Mouse (Mus musculus): ENCODE results near the gene Klhdc8b.

The Klhdc8b gene

DNA sequence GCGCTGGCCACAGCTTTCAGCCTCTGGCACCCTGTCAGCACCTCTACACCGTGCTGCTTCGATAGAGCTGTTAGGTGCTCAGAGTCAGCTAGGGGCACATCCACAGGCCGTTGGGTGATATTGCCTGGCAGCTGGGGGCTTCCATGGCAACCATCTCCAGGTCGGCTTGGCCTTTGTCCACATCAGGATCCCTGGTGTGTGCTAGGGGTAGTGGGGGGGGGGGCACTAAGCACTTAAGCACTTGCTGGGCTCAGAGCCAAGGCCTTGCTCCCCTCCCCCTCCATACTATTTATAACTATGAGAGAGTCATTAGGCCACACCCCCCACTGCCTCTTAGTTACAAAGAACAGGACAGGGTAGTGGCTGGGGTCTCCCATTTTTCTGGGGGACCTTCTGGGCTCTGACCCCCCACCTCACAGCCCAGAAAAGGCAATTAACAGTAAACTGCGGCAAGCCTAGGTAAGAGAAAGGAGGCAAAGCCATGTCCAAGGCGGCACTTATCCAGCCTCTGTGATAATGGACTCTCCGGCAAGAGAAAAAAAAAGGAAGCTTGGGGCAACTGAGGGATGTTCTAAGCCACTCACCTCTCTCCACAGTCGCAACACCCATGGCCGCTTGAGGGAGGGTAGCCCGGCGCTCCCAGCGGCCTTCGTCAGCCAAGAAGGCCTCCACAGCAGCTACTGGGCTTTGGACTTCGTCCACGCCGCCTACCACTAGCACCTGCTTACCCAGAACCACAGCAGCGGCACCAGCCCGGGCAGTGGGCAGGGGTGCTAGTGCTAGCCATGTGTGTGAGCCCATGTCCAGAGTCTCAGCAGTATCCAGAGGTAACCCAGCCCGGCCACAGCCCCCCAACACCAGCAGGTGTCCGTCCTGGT lies 10.8 kb downstream of the Klhdc8b start:
- peak in 1 of 2 experiments; percentile 24 for DNase-seq

DNA sequence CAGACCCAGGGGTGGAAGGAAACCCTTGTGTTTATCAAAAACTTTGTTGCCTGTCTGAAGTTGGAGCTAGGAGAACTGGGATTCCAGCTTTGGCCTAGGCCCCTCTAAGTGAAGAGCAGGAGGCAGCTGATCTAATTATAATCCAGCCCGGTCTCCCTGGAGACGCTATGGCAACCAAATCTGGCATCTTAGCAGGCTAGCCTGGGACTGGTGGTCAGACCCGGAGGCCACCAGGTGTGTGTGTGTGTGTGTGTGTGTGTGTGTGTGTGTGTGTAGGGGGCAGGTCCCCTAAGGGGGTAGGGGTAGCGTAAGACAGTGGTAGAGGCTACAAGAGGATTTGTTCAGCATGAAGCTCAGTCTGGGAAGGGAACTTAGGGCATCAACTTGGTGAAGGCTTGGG lies 11.5 kb downstream of the Klhdc8b start:
- no peak for DNase-seq

DNA sequence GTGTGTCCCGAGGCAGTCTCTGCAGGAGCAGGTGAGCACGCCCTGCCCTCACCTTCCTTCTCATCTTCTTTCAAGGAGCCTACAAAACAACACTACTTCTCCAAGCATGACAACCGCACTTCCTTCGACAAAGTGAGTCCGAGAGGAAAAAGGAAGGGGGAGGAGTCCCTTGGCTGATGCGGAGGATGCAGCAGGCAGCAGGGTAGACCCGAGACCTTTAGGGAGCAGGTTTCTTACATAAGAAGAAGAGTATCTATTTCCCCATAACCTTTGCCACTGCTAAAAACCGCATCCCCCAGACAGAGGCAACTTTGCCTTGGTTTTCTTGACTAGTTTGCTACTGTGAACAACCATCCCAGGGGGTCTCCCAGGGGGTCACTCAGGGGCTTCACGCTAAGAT lies 16.3 kb downstream of the Klhdc8b start:
- no peak for DNase-seq

DNA sequence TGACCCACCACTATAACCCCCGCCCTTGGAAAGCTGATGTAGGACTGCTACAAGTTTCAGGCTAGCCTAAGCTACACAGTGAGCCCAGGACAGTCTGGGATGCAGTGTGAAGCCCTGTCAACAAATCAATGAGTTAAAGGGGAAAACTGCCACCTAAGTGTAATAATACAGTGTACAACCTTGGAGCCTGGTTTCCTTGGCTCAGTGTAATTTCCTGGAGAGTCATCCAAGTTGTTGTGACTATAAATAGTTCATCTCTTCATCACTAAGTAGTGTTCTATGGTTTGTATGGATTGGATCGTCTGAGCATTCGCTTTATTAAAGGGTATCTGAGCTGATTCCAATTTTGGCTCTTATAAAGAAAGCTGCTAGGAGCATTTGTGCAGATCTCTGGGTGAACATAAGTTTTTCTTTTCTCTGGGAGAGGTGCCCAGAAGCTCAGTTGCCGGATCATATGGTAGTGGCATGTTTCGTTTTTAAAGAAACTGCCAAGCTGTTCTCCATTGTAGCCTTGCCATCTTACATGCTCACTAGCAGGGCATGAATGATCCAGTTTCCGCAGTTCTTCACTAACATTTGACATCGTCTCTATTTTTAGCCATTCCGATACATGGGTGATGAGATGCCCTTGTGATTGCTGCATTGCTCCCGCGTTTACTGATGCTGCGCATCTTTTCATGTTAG lies 20.0 kb downstream of the Klhdc8b start:
- no peak for DNase-seq

DNA sequence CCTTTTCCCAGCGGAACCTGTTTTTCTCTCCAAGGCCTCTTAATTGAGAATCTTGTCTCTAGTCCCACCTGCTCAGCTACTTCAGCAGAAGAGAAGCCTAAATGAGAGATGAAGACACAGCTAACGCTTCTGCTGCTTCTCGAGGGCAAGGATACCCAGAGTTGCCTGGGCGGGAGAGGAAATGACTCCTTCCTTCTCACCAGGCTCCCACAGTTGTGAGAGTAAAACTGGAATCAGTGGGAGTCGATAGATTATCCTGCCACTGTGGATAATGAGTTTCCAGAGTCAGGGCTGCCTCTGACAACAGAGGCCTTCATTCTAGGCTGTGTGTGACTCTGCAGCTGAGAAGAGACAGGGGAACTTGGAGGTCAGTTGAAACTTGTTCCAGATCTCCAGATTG lies 20.9 kb downstream of the Klhdc8b start:
- DNase-seq, result no peak

DNA sequence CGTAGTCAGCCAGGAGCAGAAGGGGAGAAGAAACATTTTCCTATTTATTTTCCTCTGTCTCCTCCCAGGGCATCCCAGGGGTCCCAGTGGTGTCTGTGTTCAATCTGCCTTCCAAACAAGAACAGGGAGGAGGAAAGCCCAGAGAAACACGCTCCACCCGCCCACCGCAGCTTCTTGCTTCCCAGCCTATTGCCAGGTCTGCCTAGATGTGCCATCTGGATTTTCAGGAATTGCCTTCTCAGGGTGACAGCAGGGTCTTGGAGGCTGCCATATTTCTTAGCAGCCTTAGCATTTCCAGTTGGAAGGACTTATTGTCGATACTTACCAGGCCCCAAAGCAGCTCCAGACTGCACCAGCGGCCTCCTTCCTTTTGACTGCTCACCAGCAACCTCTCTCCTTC lies 22.2 kb downstream of the Klhdc8b start:
- DNase-seq, result no peak

DNA sequence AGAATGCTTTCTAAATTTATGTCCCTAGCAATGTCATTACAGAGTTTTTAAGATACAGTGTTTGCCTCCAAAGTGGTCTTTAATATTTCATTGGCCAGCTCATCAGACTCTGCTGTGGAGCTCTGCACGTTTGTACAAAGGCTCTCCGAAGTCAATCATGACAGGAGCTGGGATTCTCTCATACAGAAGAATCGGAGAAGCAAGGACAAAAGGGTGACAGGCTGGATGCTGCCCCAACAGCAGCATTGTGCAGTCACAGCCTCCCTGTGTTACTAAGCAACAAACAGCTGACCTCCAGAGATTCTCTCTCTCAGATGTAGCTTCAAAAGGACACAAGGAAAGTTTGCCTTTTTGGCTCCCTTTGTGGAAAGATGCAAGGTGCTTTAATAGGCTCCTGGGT lies 25.2 kb downstream of the Klhdc8b start, which contains the start of gene BC048562:
TSS of gene BC048562 (plus strand) at position 301 of the 400 bp plus-strand sequence.
- DNase-seq, result no peak

DNA sequence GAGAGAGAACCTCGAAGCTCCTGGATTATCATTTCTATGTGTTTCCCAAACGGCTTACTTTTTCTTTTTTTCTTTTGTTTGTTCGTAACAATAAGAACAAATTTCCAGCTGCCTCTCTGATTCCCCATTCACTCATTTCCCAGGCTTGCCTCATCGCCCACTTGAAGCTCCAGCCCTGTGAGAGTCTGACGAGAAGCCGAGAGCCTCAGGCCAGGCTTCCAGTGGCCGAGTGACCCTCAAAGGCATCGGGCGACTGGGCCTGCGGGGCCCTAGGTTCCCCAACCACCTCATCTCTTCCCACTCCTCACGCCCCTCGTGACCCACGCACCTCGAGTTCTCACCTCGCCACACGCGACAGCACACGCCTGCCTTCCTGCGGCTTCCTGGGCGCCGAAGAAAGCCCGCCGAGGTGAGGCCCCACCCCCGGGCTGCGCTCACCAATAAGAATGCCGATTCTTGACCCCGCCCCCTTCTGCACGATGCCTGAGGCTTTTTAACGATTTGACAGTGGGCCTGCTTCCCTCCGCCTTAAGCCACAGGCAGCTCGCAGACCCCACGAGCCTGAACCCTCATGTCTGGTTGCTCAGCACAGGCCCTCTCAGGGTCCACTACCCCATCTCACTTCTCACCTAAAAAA lies 29.8 kb downstream of the Klhdc8b start:
- no peak for DNase-seq

DNA sequence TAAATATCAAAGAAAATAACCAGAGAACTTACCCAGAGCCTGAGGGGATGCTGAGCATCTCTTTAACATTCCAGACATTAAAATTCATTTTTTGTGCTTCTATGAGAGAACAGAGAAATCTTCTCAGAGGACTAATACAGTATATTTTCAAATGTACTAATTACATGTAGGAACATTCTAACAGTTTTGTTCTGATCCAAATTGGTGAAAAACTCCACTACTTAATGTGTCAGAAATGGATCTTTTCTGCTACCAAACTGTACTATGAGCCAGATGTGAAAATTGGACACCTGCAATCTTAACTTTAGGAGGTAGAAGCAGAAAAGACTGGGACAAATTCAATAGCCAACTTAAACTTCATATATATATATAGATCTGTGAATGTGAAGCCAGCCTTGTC lies 33.0 kb downstream of the Klhdc8b start, which contains the start of gene Ccdc36:
TSS of gene Ccdc36 (minus strand) at position 101 of the 400 bp plus-strand sequence.
- no peak for DNase-seq

DNA sequence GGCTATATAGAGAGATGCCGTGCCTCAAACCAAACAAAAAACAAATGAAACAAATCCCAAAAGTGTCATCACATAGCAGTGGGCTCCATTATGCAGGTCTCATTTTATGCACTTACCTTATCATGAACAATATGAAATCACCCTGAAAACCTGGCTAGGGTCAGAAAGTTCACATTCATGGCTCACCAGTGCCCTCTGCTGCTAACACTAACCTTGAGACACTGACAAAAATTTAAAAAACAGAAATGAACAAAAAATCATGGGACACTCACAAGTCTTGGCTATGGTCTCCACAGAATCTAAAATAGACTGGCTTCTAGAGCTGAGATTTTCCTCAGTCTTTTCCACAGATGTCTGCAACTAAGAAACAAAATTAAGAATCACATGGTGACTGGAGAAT lies 49.2 kb downstream of the Klhdc8b start:
- DNase-seq, result peak in 1 of 2 experiments; percentile 13

DNA sequence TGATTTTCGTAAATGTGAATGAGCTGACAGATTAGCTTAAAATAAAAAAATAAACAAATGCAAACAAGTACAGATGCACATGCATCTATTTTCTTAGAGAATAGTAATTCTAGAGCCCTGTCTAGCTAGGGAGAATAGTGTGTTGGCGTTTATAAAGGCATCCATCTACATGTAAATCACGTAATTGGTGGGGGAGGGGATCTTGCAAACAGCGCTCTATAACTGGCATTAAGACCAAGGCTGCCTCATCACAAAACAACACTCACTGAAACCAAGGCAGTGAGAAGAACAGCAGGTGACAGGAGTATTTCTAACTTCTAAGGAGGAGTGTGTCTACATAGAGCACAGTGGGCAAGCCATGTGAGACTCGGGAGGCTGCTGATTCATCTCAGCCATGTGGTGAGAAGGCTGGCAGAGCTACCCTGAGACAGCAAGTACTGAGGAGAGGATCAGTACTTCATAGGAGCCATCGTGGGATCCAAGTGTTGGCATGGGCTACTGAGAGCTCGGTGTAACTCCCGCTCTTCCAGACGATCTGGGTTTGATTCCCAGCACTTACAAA lies 49.9 kb downstream of the Klhdc8b start:
- no peak for DNase-seq

DNA sequence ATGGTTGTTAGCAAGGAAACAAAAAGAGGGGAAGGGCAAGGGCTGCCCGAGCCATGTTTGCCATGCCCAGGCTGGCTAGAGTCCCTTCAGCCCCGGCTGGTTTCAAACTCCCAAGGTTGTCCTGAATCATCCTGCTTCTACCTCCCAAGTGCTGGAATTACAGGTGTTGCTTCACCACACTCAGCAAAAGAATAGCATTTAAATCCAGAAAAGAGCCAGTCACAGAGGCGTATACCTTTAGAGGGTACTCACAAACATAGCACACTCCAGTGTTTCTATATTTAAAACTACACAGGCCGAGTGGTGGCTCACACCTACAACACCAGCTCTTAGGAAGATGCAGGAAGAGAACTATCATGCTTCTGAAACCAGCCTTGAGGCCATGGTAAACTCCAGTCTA lies 51.8 kb downstream of the Klhdc8b start:
- no peak for DNase-seq

DNA sequence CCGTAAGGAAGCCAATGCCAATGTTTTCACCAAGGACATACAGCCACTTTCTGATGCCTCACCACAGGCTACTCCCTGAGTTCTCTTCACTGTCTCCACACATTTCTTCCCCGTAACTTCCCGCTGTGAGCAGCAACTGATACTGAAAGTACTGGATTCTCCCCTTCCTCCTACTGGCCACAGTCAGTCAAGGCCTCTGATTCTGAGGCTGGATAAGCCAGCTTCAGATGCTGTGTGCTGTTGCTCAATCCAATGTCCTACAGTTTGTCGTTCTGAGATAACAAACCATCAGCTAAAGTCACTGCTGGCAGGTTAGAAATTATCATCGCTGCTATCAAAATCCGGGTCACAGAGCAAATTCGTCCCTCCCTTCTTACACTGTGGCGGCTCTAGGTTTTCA lies 56.9 kb downstream of the Klhdc8b start:
- no peak for DNase-seq

DNA sequence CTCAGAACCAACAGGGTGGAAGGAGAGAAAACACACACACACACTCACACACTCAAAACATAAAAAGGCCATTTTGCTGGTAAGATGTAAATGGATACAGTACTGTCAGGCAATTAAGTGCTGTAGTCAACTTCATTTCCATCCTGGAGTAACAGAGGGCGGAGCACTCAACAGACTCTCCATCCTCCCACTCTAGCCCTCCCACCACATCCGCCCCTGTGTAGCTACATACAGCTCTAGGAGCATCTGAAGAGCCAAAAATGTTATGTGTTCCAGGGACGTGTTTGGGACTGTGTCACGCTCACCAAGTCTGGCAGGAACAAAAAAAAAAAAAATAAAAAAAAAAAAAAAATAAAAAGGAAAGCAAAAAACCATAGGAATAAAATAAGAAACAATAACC lies 58.3 kb downstream of the Klhdc8b start:
- no peak for DNase-seq

DNA sequence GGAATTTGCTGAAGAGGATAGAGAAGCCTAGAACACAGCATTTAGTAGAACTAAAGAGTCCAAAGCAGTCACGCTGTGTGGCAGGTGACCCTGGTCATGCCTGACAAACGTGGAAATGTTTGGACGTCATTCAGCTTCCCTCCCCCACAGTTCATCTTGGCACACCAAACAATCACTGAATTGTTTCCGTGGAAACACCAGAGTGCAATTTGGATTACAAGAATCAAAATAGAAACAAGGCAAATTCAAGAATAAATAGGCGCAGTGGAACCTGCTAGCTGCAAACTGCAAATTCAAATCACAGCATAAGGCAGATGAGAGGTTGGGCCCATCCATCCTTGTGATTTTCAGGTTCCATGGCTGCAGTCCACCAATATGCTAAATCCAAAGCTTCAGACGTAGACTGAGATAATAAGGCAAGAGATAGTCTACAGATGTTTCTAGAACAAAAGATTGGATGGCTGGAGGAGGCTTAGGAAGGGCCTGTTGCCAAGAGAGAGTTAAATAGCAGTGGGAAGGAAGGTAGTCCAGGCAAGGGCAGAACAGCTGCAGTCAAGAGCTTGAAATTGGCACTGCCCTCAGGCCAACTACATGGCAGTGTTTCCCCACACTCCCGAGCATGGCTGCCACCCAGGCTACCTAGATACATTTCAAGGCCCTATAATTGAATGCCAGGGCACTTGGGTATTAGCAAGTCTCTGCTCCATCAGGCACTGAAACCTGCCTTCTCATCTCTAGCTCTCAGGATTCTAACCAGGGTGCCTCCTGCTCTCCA lies 60.0 kb downstream of the Klhdc8b start:
- DNase-seq, result peak; percentile 24 to 35

DNA sequence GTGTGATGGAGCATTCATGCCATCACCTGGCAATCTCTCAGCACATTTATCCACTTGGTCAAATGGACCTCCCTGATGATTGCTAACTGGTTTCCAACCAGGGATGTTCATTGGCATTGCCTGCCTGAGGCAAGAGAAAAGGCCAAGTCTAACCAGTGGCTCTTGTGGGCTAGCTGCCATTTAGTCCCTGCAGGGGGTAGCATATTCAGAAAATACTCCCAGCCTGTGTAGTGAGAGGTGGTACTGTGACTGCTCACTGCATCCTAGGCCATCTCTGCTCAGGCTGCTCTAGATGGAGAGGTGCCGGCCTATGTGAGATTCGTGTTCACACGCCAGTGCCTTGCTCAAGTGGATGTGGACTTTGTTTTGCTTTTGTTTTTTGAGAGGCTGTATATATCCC lies 63.1 kb downstream of the Klhdc8b start:
- no peak for DNase-seq
